Mouse (Mus musculus) brain, embryonic 14.5 days (tissue): Measurements from ENCODE around the gene Pam. TPM values are rescaled to one million over a fixed set of nuclear protein-coding genes. Genes with fewer than 3 reads are reported as not detected.
"Not testable (repeated sequence)": the region's sequence is repeated elsewhere in the genome, so short reads cannot be mapped to it uniquely, and the experiment has no call there.

Source experiments
- DNase-seq: peaks from one replicate; pipeline ENCODE4 v3.0.0-alpha.2; 2011; ENCODE audit warnings: low read depth
- CTCF ChIP-seq: fragments of 200-500 bp; IDR thresholded peaks from 2 replicates; pipeline ENCODE4 v1.5.1; 2012; ENCODE audit warnings: inconsistent platforms, mild to moderate bottlenecking, moderate library complexity, borderline replicate concordance; ENCODE audit not compliant: insufficient read depth, insufficient read length; ENCODE audit errors: extremely low read depth
- POLR2A ChIP-seq: fragments of 200-500 bp; IDR thresholded peaks from 2 replicates; pipeline ENCODE4 v1.6.1; 2012; ENCODE audit warnings: mild to moderate bottlenecking, inconsistent platforms, borderline replicate concordance; ENCODE audit not compliant: poor library complexity, insufficient read depth, insufficient read length, severe bottlenecking; ENCODE audit errors: extremely low read depth
- polyA plus RNA-seq: library from polyadenylated mRNA; depleted of rRNA; stranded (reverse); fragments of >200 nt; gene quantifications from 2 replicates; pipeline ENCODE4 v1.2.3, GENCODE M21; 2012

The Pam gene
- polyA plus RNA-seq, 1 experiment = 42.8 TPM

DNA sequence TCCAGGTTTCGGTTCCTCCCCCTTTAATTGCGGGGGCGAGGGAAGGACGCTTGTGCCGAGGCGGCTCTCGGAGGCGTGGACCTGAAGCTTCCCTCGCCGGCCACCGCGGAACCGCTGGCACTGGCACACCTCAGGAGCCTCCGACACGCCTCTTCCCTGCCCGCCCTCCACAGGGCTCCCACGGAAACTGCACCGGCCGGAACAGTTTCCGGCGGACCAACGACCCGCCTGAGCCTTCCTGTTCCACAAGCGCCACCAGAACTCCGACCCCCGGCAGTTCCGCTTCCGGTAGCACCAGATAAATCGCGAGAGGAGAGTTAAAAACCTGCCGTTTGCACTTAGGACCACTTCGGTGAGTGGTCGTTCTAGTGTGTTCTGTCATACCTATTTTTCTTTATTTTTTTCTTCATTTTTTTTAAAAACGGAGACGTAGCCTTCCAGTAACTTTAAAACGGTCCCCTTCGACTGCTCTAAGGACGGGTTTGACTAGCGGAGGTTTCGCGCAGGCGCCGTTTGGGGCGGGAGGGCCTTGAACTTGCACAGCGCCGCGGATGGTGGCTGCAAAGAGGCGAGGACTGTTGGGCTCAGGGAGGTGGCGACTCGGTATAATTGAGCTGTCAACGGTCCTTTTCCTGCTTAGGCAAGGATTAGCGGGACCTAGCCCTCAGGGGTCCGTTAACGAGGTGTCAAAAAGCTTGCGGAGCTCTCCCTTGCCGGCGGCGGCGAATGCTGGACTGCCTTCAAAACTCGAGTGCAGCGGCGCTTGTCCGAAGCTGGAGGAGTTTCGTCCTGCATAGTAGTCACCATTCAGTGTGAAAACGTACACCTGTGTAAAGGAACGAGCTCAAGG lies 325.3 kb downstream of the Pam start, which contains the start of the genes Gin1 and Ppip5k2:
Gene Gin1, plus strand, starts transcription at position 269 of the 850 bp plus-strand sequence.
Gene Ppip5k2, minus strand, starts transcription at position 508 of the 850 bp plus-strand sequence.
- DNase-seq = peak; percentile 99
- TF ChIP-seq POLR2A = peak; percentile 74; the same call in 1 of the 2 replicates
- peak; percentile 41; the same call in 1 of the 2 replicates for TF ChIP-seq CTCF

- DNase-seq = peak; percentile 65
- no peak for TF ChIP-seq POLR2A
- no peak for TF ChIP-seq CTCF
Measured at GRCm38 (mm10) chr1:97769294-97769903, 326.0 kb downstream of the Pam start.

GRCm38 (mm10) chr1:97768906-97769293 lies 326.5 kb downstream of the Pam start:
- TF ChIP-seq POLR2A = no peak
- no peak for TF ChIP-seq CTCF
- DNase-seq = no peak

GRCm38 (mm10) chr1:97768089-97768488 lies 327.4 kb downstream of the Pam start:
- DNase-seq = peak; percentile 5
- TF ChIP-seq CTCF (no peak), POLR2A (no peak)

GRCm38 (mm10) chr1:97765712-97766111 lies 329.7 kb downstream of the Pam start:
- not testable (repeated sequence) for DNase-seq

- DNase-seq = peak; percentile 11
- TF ChIP-seq CTCF = no peak
- no peak for TF ChIP-seq POLR2A
Measured at GRCm38 (mm10) chr1:97761477-97761876, 334.0 kb downstream of the Pam start.

GRCm38 (mm10) chr1:97760598-97760997 lies 334.8 kb downstream of the Pam start:
- TF ChIP-seq POLR2A (no peak), CTCF (no peak)
- no peak for DNase-seq

DNA sequence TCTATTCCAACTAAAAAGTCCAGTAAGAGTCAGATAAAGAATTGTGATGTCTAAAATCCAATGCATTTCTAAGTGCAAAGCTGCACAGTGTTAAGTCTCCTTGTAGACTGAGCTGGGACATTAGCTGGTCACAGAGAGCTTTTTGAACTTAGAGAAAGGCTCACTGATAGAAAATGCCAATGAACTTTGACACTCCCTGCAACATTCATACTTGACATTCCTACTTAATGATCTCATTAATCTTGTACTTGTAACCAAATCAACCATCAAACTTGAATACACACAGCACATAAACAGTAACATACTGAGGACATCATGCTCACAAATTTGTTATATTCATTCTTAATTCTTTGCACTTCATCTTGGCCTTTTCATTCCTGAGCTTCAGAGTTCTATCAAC lies 335.6 kb downstream of the Pam start:
- TF ChIP-seq POLR2A = no peak
- no peak for TF ChIP-seq CTCF

DNA sequence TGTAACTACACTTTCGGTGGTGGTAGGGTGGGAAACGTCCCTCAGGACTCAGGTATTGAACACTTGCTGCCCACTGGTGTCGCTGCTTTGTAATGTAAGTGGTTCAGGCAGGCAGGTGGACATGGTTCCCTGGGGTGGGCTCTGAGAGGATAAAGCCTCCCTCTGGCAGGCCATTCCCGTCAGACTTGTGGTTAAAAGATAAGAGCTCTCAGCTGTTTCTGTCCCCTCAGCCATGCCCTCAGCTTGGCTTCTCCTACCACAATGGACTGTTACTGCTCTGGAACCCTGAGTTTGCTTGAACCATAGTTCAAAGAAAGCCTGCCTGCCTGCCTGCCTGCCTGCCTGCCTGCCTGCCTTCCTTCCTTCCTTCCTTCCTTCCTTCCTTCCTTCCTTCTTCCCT lies 341.1 kb downstream of the Pam start:
- TF ChIP-seq POLR2A (no peak), CTCF (no peak)
- no peak for DNase-seq

More for the DNA sequence above, 335.6 kb downstream of the Pam start:
- DNase-seq = no peak

- TF ChIP-seq CTCF (no peak), POLR2A (no peak)
- DNase-seq = no peak
Measured at GRCm38 (mm10) chr1:97753216-97753615, 342.2 kb downstream of the Pam start.

GRCm38 (mm10) chr1:97748163-97748562 lies 347.3 kb downstream of the Pam start:
- TF ChIP-seq POLR2A (no peak), CTCF (no peak)
- no peak for DNase-seq

DNA sequence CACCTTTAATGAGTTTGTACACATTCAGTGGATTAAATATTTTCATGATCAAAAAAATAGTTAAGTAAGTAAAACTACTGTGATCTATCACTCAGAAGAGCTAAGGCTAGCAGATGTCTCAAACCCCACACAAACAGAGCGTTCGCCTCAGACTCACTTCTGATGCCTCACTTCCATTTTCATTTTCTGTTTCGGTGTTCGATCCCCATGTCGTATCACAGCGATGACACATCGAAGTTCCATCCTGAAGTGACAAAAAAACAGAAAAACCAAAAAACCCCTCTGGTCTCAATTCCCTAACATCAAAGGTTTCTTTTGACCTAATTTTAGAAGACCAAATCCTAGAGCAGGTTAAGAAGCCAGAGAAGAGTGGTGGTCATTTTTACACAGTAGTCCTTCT lies 349.2 kb downstream of the Pam start:
- TF ChIP-seq POLR2A (no peak), CTCF (no peak)
- no peak for DNase-seq
